Mouse (Mus musculus) gastrocnemius, postnatal 14 days (tissue): Measurements from ENCODE around the gene Gnao1. TPM values are rescaled to one million over a fixed set of nuclear protein-coding genes. Genes with fewer than 3 reads are reported as not detected.

Experiments used
- DNase-seq: peaks from one replicate; pipeline ENCODE4 v3.0.0; 2021; ENCODE audit warnings: mixed read lengths
- intact Hi-C: fragments of 180-260 bp; cut with DNase I; formaldehyde crosslinking; loops from one replicate; pipeline ENCODE4 v1.15.1; 2025; ENCODE audit warnings: low total_unique reads
- total RNA-seq, 2 experiments: library from RNA; stranded (reverse); gene quantifications; 2 replicates each; pipeline ENCODE4 v1.2.3; 2021

Gnao1 gene
- total RNA-seq, 2 experiments from 2014 or later = 11.1 to 11.6 TPM

DNA sequence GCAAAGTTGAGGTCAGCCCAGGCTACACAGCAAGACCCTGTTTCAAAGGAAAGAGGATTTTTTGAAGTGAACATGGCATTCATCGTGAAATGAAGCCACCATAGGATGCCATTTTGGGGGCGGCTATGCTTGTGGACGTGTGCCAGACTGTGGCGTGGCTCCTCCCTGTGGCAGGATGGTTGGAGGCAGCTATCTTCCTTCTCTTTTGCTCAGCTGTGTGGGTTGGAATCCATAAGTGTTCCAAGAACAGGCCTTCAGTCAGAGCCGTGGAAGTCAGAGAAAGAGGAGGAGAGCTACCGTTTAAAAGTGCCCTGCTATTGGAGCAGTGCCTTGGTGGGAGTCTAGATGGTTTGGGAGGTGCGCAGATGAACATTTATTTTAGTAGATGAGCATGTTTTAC, 74.5 kb downstream of the Gnao1 start:
- intact Hi-C loops = no loop called here
- DNase-seq = no peak

DNA sequence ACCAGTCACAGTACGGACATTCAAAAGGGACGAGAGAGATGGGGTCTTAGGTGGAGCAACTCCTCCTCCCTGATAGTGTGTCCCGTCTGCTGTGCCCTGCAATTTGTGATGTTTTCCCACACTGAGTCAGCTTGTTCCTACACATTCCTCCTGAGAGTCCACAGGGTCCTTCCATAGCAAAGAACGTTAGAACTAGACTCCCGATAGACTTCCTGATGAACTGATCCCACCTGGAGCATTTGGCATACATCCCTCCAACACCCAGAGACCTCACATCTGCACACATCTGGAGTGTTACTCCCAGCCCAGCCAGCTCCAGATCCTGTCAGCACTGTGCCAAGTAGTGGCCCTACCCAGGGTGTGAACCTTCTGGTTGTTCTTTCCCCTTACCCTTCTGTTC, 76.4 kb downstream of the Gnao1 start:
- intact Hi-C loops = no loop called here
- no peak for DNase-seq

DNA sequence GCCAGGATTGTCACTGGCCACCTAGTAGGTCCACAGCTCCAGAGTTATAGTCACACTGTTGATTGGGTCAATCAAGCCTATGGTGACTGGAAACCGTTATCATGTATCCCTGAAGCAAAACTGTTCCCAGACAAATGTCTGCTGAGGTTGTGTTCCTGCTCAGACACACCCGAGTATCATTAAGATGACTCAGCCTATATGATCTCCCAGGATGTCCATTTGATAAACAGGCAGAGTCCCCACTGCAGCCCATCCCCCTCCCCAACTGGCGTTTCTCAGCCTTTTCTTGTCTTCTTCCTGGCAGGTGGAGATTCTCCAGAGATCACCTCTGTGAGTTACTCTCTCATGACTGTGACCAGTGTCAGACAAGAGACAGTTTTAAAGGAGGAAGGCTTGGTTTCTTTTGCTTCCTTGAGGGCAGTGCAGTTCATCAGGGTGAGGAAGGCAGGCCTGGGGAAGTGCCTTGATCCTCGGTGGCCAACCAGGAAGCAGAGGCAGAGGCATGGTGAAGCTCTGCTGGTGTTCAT, 78.4 kb downstream of the Gnao1 start:
- intact Hi-C loops = no loop called here

GRCm38 (mm10) chr8:93888702-93889480, 79.1 kb downstream of the Gnao1 start:
- no peak for DNase-seq
- intact Hi-C loops = no loop called here

More for the DNA sequence above, 78.4 kb downstream of the Gnao1 start:
- no peak for DNase-seq

DNA sequence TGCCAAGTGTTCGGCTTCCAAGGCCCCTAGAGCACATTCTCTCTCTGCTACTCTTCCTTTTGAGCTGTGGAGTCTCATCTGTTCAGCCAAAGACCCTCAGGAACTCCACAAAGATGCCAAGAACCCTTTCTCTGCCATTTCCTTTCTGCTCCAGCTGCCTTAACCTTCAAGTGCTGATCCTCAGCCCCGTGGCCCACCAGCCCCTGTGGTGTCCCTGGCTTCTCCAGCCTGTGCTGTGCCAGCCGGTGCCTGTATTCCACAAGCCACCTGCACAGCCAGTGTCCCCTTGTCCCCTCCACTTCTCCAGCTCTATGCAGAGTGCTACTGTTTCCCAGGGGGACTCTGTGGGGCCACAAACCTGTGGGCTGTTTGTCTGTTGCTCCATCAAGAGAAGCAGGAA, 83.8 kb downstream of the Gnao1 start:
- no peak for DNase-seq
- intact Hi-C loops = no loop called here

DNA sequence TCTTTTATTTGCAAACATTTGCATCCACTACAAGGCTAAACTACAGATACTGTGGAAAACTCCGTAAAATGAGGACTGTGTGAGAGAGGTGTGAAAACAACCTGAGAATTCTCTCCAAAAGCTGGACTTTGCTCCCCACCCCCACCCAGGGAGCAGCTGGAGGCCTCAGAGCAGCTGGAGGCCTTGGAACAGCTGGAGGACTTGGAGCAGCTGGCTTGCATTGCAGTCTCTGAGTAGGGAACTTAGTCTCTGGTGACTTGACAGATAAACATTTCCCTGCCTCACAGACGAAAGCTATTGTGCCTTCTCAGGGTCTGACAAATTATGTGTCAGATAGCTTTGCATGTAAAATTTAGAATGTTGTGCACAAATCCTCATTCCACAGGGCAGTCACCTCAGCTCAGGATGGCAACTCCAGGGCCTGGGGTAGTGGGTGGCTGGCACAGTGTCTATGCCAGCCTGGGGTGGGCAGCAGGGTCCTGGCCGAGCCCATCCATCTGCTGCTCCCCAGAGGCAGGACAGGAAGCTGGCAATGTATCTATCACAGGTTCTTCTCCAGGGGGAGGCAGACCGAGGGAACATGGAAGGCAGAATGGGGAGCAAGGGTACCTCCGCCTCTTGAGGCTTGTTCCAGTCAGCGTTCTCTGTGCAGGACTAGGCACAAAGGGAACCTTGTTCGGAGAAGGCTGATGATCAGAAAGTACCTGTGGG, 87.2 kb downstream of the Gnao1 start:
- intact Hi-C loops = no loop called here
- no peak for DNase-seq

DNA sequence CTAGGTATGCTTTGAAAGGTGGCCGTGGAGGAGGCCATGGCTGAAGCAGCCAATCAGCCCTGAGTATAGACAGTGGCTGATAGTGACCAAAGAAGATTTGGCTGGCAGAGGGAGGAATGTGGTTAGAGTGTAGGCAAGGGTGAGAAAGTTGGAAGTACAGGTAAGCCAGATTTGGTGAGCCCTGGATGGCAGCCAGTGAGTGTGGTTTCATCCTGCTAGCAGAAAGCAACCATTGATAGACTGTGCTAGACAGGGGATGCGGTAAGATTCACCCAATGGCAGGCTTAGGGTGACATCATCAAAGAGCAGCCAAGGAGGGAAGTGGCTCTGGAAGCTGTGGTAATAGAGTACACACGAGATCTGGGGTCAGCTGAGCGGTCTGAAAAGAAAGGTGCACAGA, 88.8 kb downstream of the Gnao1 start:
- no peak for DNase-seq
- intact Hi-C loops = no loop called here

DNA sequence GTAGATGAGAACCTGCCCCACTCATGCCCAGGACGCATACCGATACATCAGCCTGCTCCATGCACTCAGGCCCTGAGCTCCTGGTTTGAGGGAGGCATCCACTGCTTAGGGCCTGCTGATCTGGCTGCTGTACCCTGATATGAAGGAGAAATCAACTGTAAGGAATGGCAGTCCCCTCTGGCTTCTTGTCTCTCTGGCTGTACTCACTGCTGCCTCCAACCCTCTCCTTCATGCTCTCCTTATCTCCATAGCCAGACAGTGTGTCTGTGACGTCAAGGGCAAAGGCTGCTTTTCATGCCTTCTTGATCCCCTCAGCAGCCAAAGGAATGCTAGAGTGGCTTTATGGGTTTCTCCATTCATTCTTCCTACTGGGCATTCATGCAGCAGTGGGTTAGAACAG, 92.3 kb downstream of the Gnao1 start:
- intact Hi-C loops = no loop called here
- no peak for DNase-seq

GRCm38 (mm10) chr8:93906961-93907360, 97.2 kb downstream of the Gnao1 start:
- intact Hi-C loops = no loop called here
- DNase-seq = no peak

DNA sequence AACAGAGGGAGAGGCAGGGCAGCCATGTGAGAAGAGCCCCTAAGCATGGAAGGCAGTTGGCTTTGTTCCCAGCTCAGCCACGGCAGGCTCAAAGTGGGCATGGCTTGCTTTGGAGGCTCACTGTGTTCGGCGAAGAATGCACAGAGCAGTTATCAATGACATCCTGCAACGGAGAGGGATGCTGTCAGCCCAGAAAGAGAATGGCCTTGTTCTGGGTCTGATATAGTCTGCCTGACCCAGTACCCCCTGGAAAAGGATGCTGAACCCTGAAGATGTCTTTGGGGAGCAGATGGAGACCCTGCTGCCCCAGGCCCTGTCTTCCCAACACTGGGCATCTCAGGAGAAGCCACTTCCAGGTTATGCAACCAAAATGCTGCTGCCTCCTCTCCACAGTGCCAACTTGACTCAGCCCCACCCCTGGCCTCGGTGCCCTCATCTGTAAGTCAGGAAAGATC, 98.2 kb downstream of the Gnao1 start:
- intact Hi-C loops = no loop called here
- no peak for DNase-seq

DNA sequence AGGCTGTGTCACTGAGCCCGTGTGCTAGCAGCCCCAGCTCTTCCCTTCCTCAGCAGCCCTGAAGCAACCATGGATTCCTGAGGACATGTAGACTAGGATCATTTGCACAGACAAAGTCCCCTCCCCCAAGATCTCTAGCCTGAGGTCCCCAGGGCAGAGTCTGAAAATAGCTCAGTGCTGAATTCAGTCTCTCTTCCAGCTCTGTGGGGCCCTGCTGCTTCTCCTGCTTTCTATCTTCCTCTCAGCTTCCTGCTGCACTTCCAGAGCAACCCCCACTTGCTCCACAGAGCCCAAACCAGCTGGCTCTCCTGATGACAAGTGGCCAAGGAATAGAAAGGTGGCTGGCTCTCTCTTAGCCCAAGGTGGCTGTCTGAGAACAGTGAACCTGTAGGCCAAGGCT, 98.8 kb downstream of the Gnao1 start:
- DNase-seq = no peak
- intact Hi-C loops = no loop called here

GRCm38 (mm10) chr8:93911715-93912555, 102.2 kb downstream of the Gnao1 start:
- no peak for DNase-seq
- intact Hi-C loops = no loop called here

GRCm38 (mm10) chr8:93917859-93918421, 108.2 kb downstream of the Gnao1 start:
- intact Hi-C loops = no loop called here
- DNase-seq = peak; percentile 42

DNA sequence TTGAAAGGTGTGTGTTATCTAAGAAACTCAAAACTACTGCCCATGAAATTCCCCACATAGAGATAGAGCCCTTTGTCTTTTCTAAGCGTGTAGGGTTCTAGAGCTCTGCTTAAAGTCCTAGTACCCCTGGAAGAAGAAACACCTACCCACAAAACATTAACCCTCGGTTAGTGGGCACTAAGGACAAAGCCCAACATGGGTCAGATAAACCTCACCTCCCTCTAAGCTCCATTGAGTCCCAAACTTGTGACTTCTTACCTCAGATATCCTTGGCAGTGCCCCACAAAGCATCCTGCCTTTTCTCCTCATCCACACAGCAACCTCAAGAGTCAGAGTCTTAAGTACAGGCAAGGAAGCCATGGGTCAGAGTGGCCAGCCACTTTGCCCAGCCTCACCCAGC, 108.8 kb downstream of the Gnao1 start:
- no peak for DNase-seq
- intact Hi-C loops = no loop called here

DNA sequence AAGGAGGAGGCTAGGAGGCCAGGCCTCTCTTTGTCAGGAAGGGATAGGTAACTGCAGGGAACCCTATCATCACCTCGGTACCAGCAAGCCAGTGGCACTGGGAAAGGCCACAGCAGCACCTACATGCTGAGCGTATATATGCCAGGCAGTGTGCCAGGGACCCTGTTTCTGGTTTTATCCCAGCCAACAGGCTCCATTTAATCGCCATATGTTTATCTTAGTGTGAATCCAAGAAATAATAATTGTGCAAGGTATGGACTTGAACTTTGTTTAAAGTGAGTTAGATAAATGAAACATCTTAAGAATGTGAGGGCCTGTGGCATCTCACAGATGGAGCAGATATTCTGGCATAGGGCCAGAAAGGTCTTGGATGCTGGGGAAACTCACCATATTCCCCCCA, 109.7 kb downstream of the Gnao1 start:
- DNase-seq = no peak
- intact Hi-C loops = no loop called here

- intact Hi-C loops = loop anchor here (10.0 kb wide), 1 partner anchor 105 kb away; no protein-coding TSS in a partner anchor
- DNase-seq = no peak
Measured at GRCm38 (mm10) chr8:93919916-93920589, 110.3 kb downstream of the Gnao1 start.

- no peak for DNase-seq
- intact Hi-C loops = loop anchor here (10.0 kb wide), 1 partner anchor 106 kb away; no protein-coding TSS in a partner anchor
Measured at GRCm38 (mm10) chr8:93920590-93920948, 110.8 kb downstream of the Gnao1 start.

DNA sequence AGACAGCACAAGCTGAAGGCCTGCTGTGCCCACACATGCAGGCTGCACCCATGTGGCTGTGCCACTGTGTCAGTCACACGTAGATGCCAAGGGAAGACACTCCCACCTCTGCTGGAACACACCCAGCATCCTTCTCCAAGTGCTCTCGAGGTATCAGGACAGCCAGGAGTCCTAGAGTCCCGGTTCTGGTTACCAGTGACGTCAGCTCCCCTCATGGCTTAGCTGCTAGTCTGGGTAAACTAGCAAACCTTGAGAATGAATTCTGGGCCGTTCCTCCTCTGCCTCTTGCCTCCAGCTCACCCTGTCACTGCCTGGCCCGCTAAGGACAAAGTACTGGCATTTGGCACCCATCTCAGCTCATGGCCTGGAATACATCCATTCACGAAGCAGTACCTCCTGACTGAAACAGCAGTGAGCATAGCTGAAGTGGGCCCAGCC, 114.2 kb downstream of the Gnao1 start:
- intact Hi-C loops = loop anchor here (10.0 kb wide), 1 partner anchor 109 kb away; no protein-coding TSS in a partner anchor
- DNase-seq = peak; percentile 32

- intact Hi-C loops = loop anchor here (10.0 kb wide), 1 partner anchor 111 kb away; no protein-coding TSS in a partner anchor
- DNase-seq = no peak
Measured at GRCm38 (mm10) chr8:93925513-93925912, 115.7 kb downstream of the Gnao1 start.
